8 mouse cellular contexts compared by ENCODE assay signal in genomic region chr15:78530671-78531450, GRCm38 (mm10). TPM values are rescaled to one million over a fixed set of nuclear protein-coding genes. Genes with fewer than 3 reads are reported as not detected.
DNase-seq lines count a peak whose midpoint lies in the region; ATAC-seq and TF ChIP-seq lines count a peak whose summit lies in the region.

Gene C1qtnf6 (minus strand): TSS chr15:78531416.

- H3K36me3 ChIP-seq in thymus, adult 2 months (ENCODE audit: control insufficient read depth, insufficient read depth, low read length): no peaks in the 10 kb centered on the region
- H3K36me3 ChIP-seq in embryonic facial prominence, embryonic 14.5 days (ENCODE audit: control insufficient read depth, insufficient read depth, low read length): 0 out of 2 replicates have a peak, but pooled peaks cover 6% of the 10 kb centered on the region
- no peaks in the 10 kb centered on the region for H3K36me3 ChIP-seq in heart, embryonic 15.5 days
- no peaks in the 10 kb centered on the region for H3K36me3 ChIP-seq in midbrain, embryonic 12.5 days

- peak within 1 kb of the TSS; percentile 53 for H3K9ac ChIP-seq in embryonic facial prominence, embryonic 14.5 days (ENCODE audit: low read depth, low read length)
- peak within 1 kb of the TSS; percentile 26 for H3K9ac ChIP-seq in heart, embryonic 15.5 days
- H3K9ac ChIP-seq in midbrain, embryonic 12.5 days (replicated peaks): peak within 1 kb of the TSS; percentile 65

- DNase-seq in thymus, adult 2 months: no peak
- DNase-seq in thymus, postnatal 25 days: no peak
- no peak for DNase-seq in embryonic facial prominence, embryonic 14.5 days (ENCODE audit: low spot score)
- DNase-seq in kidney, postnatal 25 days: peak; percentile 82 to 89
- no peak for DNase-seq in layer of hippocampus, postnatal 36 days
- DNase-seq in thymus, postnatal 4 days: no peak

- 89% methylated on average over 17 of the region's 17 CpGs for WGBS in thymus, adult 2 months
- 75% methylated on average over 17 of the region's 17 CpGs for WGBS in embryonic facial prominence, embryonic 14.5 days
- WGBS in heart, embryonic 15.5 days: 61% methylated on average over 17 of the region's 17 CpGs
- 73% methylated on average over 17 of the region's 17 CpGs for WGBS in midbrain, embryonic 12.5 days

- no peaks in the 10 kb centered on the region for H3K9me3 ChIP-seq in embryonic facial prominence, embryonic 14.5 days (ENCODE audit: control insufficient read depth, low read length)
- H3K9me3 ChIP-seq in heart, embryonic 15.5 days (replicated peaks): no peaks in the 10 kb centered on the region
- no peaks in the 10 kb centered on the region for H3K9me3 ChIP-seq in midbrain, embryonic 12.5 days

- peaks cover 21% of the 10 kb centered on the region for H3K4me1 ChIP-seq in thymus, adult 2 months (replicated peaks; ENCODE audit: control insufficient read depth, insufficient read depth, low read length)
- peaks cover 20% of the 10 kb centered on the region for H3K4me1 ChIP-seq in embryonic facial prominence, embryonic 14.5 days (ENCODE audit: control insufficient read depth, insufficient read depth, low read length)
- peaks cover 44% of the 10 kb centered on the region for H3K4me1 ChIP-seq in heart, embryonic 15.5 days (replicated peaks)
- H3K4me1 ChIP-seq in midbrain, embryonic 12.5 days: peaks cover 22% of the 10 kb centered on the region

- no peak within 1 kb of the TSS for H3K27ac ChIP-seq in thymus, adult 2 months (ENCODE audit: control insufficient read depth, insufficient read depth, low read length)
- peak within 1 kb of the TSS; percentile 76 for H3K27ac ChIP-seq in embryonic facial prominence, embryonic 14.5 days (replicated peaks; ENCODE audit: low read depth, low read length)
- H3K27ac ChIP-seq in heart, embryonic 15.5 days: peak within 1 kb of the TSS; percentile 94
- peak within 1 kb of the TSS; percentile 65 for H3K27ac ChIP-seq in midbrain, embryonic 12.5 days (replicated peaks)

- no peak for TF ChIP-seq CTCF in thymus, adult 2 months (IDR thresholded peaks at IDR 0.05; ENCODE audit: borderline replicate concordance, control insufficient read depth, extremely low read depth, insufficient read depth, low read length, poor library complexity)

- H3K4me3 ChIP-seq in thymus, adult 2 months (ENCODE audit: control insufficient read depth, insufficient read depth, low read length): peak within 1 kb of the TSS; percentile 50
- peak within 1 kb of the TSS; percentile 20 for H3K4me3 ChIP-seq in embryonic facial prominence, embryonic 14.5 days (ENCODE audit: low read depth, low read length)
- peak within 1 kb of the TSS; percentile 32 for H3K4me3 ChIP-seq in heart, embryonic 15.5 days
- H3K4me3 ChIP-seq in midbrain, embryonic 12.5 days: peak within 1 kb of the TSS; percentile 39

- TF ChIP-seq POLR2A in thymus, adult 2 months (IDR thresholded peaks at IDR 0.05; ENCODE audit: control insufficient read depth, extremely low read depth, insufficient read depth, low read length, poor library complexity): no peak

- peak within 1 kb of the TSS; percentile 47 for H3K4me2 ChIP-seq in embryonic facial prominence, embryonic 14.5 days (ENCODE audit: low read depth, low read length)
- peak within 1 kb of the TSS; percentile 49 for H3K4me2 ChIP-seq in heart, embryonic 15.5 days
- H3K4me2 ChIP-seq in midbrain, embryonic 12.5 days (replicated peaks): peak within 1 kb of the TSS; percentile 61

- H3K27me3 ChIP-seq in thymus, adult 2 months (ENCODE audit: control insufficient read depth, insufficient read depth, low read length): no peaks in the 10 kb centered on the region
- H3K27me3 ChIP-seq in embryonic facial prominence, embryonic 14.5 days (replicated peaks; ENCODE audit: control insufficient read depth, insufficient read depth, low read length): no peaks in the 10 kb centered on the region
- H3K27me3 ChIP-seq in heart, embryonic 15.5 days: no peaks in the 10 kb centered on the region; the same call in 1 of the 2 replicates
- peaks cover 10% of the 10 kb centered on the region for H3K27me3 ChIP-seq in midbrain, embryonic 12.5 days

- ATAC-seq in embryonic facial prominence, embryonic 14.5 days (ENCODE audit: low read depth): no peak
- no peak for ATAC-seq in heart, embryonic 15.5 days (replicated peaks; ENCODE audit: insufficient number of reproducible peaks, insufficient read depth, low FRiP score, low read depth)
- no peak for ATAC-seq in midbrain, embryonic 12.5 days (ENCODE audit: low FRiP score, low read depth)

RNA-seq across cellular contexts. Expression of gene C1qtnf6, which starts in this region (rescaled TPM):
- polyA plus RNA-seq in thymus, adult 2 months (2012; rRNA removed): 12.5 and 13.5 TPM in 2 replicates
- polyA plus RNA-seq in embryonic facial prominence, embryonic 14.5 days (2014; fragmentation: Nextera tagmentation; extraction: Ambion mirVana): 64.1 and 67.5 TPM in 2 replicates
- 28.9 and 37.3 TPM in 2 replicates for polyA plus RNA-seq in heart, embryonic 15.5 days (2015; fragmentation: Nextera tagmentation; extraction: Ambion mirVana)
- polyA plus RNA-seq in midbrain, embryonic 12.5 days (2016; fragmentation: Nextera tagmentation; extraction: Ambion mirVana): 8.2 and 9.0 TPM in 2 replicates
- 1 to 10 TPM; 3.5 to 4.4 TPM for total RNA-seq in layer of hippocampus, postnatal 36 days (2021)

Comparison
In these comparisons a context has a peak if more than half of its experiments do, and no peak if none do; other contexts are left out.
1. DNase-seq: peak in kidney, postnatal 25 days (2 of 2); none in thymus, adult 2 months (single experiment), thymus, postnatal 25 days (single experiment), embryonic facial prominence, embryonic 14.5 days (single experiment), layer of hippocampus, postnatal 36 days (0 of 2) and thymus, postnatal 4 days (single experiment).
2. Peak in every context shown above with its lines, with median percentiles within 50 percentile points of each other: H3K4me3 ChIP-seq, H3K4me2 ChIP-seq and H3K9ac ChIP-seq.